Mouse (Mus musculus): ENCODE measurements around the gene Rtn4rl1.
"Not testable (repeated sequence)": the region's sequence is repeated elsewhere in the genome, so short reads cannot be mapped to it uniquely, and the experiment has no call there.

Rtn4rl1 gene

DNA sequence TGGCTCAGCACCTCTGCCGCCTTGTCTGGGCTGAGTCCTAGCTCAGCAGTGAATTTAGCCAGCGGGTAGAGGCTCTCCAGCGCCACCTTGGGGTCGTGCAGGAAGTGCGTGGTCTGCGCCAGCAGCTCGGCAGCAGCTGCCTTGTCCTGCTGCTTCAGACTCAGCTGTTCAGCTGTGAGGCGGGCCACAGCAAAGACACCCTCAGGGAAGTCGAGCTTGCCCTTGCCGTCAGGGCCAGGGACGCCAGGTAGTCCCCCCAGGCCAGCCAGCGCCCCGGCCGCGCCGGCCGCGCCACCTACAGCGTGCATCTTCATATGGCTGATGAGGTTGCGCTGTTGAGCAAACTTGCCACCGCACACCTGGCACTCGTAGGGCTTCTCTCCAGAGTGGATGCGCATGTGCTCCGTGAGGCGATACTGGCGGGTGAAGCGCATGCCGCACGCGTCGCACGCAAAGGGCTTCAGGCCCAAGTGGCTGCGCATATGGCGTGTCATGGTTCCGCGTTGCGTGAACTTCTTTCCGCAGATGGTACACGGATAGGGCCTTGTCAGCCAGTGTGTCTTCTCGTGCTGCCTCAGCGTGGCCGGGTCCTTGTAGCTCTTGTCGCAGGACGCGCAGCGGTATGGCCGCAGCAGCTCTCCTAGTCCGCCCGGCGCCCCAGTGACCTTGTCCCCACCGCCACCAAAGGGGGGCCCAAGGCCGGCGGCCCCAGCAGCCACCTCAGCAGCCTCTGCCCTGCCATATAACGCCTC is 28.0 kb upstream of the Rtn4rl1 start:
- DNase-seq (ENCODE audit: low read depth), result no peak

DNA sequence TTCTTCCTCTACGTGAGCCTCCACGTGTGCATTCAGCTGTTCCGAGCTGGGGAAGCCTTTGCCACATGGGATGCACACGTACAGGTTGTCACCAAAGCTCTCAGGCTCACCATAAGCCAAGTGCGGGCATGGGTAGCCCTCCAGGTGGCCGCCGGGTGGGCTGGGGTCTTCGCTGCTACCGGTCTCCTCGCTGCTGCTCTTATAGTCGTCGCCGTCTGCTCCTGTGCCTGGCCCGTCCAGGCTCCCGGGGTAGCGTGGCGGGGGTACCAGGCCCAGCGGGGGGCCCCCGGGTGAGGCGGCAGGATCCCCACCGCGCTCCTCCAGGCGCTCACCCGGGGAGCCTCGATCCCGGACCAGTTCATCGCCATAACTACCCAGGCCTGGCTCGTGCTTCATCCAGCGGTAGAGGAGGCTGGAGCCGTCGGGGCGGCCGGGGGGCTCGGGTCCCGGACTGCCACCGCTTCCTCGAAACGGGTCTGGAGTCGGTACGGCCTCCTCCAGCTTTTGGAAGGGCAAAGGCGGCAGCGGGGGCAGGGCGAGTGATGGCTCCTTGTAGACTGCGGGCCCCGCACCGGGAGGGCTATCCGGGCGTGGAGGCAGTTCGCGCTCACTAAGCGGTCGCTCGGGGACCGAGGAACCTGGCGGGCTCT is 27.3 kb upstream of the Rtn4rl1 start:
- no peak for DNase-seq (ENCODE audit: low read depth)

DNA sequence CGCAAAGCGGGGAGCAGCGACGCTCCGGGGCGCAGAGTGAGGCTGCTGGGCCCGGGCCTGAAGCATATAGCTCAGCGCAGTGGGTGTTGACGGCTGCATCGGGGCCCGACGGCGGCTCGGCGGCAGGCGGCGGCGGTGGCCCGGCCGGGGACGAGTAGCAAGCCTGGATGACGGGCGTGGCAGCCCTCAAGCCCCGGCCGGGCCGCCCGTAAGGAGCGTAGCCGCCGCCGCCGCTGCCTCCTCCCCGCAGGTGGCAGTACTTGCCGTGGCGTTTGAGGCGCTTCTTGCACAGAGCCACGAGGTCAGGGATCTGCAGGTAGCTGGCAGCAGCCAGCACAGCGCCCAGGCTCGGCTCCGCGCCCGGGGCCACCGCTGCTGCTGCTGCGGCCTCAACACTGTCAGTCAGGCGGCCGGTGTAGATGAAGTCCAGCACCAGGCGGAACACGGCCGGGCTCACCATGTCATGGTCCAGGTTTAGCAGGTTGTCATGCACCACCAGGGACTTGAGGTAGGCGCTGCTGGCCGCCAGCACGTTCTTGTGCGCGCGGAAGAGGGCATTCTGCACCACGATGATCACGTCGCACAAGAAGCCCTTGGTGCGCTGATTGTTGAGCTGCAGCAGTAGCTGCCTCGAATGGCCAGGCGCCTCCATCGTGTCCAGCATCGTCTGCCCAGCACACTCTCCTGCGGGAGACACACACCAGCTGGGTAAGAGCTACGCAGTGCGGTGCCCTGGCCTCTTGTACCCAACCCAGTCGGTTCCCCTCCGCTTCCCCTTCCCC is 26.5 kb upstream of the Rtn4rl1 start:
- no peak for DNase-seq (ENCODE audit: low read depth)

DNA sequence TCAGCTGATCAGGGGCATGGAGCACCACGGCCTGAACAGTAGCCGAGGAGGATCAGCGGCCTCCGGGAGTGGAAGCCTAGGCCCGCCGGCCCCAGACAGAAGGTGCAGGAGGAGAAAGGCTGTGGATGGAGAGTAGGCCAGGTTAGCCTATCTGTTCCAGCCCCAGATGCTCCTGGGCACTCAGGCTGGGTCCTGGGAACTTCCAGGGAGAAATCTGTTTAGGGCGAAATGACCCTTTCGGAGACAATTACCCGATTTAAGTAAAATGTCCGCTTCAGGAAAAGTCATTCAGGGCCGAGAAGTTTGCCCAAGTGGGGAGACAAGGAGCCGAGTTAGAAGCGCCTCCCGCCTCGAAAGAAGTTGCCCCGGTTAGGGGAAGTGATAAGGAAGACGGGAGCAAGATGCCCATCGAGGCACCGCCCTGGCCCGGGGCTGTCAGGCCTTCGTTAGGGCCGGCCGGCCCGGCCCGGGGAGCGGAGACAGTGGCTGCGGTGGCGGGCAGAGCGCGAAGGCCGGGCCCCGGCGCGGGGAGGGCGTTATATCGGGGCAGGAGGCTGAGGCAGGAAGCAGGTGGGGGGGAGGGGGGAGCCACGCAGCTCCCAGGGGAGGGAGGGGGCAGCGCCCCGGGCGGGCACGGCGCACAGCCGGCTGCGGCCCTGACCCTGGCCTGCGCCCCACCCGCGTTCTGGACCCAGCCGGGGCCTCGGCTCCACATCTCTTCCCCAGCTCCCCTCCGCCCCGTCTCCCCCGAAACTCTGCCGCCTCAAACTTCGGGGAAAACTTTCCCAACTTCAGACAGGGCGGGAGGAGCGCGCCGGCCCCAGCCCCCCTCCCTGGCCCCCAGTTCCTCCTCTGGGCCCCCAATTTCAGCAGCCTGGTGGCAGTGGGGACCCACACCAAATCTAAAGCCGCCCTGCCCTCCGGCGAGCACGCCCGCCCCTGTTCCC is 25.7 kb upstream of the Rtn4rl1 start:
- DNase-seq (ENCODE audit: low read depth), result no peak

DNA sequence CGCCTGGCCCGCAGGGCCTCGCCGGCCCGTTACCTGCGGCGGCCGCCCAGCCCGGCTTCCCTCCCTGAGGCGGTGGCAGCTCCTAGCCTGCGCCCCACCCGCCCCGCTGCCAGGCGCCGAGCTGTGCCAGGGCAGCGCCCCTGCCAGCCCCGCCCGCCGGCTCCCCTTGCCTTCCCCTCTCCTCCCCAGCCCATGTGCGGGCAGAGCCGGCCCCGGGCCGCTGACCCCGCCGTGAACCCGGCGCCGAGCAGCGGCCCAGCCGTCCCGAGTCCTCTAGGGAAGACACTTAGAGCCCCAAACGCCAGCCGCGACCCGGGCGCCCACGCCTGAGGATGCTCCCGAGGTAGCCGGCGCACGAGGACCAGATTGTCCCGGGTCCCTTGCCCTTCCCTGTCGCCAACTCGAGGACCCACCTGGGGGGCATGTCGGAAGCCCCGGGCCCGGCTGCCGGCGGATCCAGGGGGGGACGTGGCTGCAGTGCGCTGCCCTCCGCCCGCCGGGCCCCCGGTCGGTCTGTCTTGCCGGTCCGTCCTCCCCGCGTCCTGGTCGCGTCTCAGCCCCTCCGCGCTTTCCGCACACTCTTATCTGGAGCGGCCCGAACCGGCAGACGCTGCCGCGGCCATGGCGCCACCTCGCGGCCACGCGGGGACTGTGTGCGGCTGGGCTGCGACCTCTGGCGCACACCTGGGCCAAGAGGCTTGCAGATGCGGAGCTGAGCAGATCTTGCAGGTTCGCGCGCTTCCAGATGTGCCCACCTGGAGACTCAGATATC is 24.8 kb upstream of the Rtn4rl1 start:
- DNase-seq (ENCODE audit: low read depth), result peak; percentile 62

DNA sequence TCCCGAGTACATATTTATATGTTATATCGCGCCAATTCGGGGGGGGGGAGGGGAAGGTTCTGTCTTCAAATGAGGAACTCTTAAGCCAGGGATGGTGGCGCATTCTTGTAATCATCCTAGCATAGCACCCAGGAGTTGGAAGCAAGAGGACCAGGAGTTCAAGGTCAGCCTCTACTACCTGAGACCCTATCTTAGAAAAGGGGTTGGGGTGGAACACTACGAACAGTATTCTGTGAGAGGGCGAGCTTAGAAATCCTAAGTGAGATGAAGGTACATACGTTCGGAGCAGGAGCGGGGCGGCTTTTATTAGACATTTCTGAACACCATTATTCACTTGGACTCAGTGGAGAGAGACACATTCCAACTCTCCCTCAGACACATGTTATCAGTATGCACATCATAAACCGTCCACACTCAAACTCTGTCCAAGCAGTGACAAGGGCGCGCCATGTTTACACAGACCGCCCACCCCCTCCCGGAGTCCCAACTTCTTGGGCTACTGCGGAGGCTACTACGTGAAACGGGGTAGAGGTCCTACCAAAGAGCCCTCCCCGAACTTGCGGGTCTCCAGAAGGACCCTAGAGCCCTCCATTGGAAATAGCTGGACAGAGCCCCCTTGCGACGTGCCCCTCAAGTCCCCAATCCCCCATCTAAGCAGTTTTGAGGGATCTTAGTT is 24.0 kb upstream of the Rtn4rl1 start, which contains the start of gene Hic1:
Gene Hic1, minus strand, starts transcription at position 115 of the 676 bp plus-strand sequence.
- no peak for DNase-seq (ENCODE audit: low read depth)

DNA sequence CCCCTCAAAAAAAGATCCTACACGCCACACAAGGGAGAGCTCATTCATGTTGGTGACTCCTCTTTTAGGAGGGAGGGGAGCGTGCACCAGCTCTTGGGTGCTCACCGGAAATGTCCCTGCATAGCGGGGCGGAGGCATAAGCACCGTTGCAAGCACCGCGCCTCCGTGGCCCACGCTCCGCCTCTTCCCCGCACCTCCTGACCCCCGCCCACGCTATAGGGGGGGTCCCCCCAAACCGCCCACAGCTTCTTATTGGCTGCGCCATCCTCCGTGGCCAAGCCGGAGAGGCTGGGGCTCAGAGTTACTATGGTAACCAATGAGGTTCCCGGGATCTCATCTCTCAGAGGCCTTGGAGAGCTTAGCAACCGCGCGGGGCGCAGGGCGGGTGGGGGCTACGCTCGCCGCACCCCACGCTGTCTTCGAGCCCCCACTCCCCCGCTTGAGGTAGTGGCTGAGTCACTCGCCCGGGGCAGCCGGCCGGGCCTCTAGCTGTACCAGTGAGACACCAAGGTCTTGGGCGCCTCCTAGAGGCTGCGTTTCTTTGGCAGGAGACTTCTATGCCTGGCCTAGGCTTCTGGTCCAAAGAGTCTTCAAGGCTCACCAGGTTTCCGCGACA is 23.3 kb upstream of the Rtn4rl1 start:
- DNase-seq (ENCODE audit: low read depth), result peak; percentile 95

DNA sequence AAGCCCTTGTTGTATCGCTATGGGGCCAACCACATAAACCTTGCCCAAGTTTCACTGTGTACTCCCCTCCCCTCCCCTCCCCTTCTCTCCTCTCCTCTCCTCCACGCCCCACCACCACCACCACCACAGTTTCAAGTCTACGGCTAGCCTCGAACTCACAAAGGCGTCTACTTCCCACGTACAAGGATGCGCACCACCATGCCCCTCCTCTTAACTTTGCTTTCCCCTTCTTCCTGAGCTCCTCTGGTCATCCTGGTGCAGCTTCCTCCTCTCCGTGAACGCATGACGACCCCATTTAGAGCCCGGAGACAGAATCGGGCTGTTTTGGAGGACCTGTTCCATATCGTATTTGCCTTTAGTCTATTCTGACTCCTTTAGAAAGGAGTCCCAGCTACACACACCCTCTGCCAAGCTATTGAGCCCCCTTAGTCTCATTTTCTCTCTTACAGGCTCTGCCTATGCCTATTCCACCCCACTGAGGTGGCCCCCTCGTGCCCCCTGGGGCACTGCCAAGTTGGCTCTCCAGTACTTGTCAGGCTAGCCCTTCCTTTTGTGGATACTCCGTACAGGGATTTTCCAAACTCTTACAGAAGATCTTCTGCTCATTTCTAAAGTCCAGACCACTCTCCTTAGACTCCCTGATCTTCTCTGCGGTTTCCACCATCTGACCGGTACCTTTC is 22.3 kb upstream of the Rtn4rl1 start:
- DNase-seq (ENCODE audit: low read depth), result no peak

DNA sequence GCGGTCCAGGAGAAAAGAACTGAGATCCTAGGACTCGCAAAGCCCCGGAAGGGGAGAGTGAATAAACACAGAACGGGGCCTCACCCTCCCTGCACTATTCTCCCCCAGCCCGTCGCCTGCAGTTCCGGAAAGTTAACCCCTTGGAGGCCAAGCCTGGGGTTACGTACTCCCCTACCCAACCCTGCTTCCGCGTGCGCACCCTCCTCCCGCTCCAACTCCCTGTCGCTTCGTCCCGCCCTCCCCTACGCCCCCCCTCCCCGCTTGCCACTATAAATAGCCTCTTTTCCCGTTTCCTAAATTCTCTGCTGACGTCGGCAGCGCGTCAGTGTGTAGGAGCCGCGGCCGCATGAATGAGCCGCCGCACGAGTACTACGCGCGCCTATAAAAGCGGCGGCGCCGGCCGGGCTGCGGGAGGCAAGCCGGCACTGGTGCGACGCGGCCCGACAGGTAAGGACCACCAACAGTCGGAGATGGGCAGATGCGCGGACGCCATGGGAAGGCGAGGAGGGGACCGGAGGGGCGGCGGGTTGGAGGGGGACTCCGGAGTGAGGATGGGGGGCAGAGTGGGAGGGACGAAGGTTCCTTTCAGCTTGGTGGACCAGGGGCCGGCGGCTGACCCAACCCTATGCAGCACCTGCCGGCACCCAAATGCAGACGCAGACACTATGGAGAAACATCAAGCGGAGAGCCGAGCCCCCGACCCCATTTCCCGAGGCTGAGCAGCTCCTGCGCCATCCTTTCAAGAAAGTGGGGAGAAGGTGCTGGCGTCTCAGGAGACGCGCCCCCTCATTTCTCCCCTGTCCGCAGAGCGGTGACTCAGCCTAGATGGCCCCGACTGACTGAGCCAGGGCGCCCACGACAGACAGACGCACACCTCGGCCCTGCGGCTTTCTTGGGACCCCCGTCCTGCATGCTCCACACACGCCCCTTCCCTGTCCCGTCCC is 21.2 kb upstream of the Rtn4rl1 start:
- no peak for DNase-seq (ENCODE audit: low read depth)

DNA sequence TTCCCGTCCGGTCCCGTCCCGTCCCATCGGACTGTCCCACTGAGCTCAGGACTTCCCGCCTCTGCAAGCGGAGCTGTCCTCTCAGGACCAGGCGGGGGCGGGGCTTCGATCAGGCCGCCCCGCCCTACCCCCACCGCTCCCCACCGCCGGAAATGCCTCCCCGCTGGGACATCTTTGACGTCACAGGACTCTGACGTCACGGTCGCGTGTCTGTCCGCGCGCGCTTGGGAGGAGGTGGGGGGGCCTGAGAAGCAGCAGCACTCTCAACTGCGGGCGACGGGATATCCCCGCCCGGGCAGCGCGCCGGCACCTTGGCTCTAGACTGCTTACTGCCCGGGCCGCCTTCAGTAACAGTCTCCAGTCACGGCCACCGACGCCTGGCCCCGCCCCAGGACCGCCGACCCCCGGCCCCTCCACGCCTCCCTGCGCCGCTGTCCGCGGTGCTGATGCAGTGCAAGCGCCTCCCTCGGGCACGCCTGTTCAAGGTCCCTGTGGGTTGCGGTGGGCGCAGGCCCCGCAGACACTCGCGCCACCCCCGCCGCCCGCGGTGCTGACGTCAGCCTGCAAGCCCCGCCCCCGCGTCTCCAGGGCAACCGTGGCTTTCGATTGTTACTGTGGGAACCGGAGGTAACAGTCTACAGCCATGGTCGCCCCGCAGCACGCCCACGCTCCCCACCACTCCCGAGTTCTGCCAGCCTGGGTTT is 20.3 kb upstream of the Rtn4rl1 start:
- DNase-seq (ENCODE audit: low read depth), result peak; percentile 65

DNA sequence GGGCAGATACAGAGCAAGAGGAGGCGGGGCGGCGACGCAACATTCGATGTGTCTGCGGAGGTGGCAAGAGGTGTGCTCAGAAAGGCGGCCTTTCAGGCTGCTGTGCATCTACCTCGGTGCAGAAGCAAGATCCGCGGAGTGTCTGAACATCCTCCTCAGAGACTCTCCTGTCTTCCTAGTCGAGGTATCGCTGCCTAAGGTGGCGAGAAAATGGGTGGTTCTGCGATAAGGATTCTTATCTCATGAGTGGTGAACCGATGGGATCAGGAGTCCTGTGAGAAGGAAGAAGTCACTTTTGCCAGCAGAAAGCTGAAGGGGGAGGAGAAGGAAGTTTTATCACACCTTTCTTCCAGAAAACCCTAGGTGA is 19.8 kb upstream of the Rtn4rl1 start:
- no peak for DNase-seq (ENCODE audit: low read depth)

DNA sequence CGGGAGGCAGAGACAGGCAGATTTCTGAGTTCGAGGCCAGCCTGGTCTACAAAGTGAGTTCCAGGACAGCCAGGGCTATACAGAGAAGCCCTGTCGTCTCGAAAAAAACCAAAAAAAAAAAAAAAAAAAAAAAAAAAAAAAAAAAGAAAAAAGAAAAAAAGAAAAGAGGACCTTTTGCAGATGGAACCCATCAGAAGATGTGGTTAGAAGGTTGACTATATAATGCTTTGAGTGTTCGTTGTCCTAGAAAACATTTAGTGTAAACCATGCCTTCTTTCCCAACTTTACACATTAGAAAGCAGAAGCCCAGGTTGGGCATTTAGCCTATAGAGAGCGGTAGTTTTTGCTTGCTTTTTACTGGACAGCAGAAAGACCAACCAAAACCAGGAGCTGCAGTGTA is 19.0 kb upstream of the Rtn4rl1 start:
- DNase-seq (ENCODE audit: low read depth), result not testable (repeated sequence)

DNA sequence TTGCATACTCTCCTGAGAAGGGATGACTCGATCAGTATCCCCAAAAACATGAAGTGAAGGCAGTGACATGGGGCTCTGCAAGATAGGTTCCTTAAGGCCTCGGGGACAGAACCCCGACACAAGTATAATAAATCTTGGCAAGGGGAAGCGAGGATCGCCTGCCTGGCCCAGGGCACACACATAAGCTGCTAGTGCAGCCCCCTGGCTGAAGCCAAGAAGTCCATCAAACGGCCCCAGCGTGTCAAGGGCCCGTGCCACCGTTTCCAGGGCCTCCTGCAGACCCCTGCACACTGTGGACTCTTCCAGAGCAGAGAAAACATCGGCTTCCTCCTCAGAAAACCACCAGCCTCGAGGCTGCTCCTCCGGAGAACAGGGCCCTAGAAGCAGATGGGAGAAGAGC is 15.6 kb upstream of the Rtn4rl1 start:
- DNase-seq (ENCODE audit: low read depth), result no peak

DNA sequence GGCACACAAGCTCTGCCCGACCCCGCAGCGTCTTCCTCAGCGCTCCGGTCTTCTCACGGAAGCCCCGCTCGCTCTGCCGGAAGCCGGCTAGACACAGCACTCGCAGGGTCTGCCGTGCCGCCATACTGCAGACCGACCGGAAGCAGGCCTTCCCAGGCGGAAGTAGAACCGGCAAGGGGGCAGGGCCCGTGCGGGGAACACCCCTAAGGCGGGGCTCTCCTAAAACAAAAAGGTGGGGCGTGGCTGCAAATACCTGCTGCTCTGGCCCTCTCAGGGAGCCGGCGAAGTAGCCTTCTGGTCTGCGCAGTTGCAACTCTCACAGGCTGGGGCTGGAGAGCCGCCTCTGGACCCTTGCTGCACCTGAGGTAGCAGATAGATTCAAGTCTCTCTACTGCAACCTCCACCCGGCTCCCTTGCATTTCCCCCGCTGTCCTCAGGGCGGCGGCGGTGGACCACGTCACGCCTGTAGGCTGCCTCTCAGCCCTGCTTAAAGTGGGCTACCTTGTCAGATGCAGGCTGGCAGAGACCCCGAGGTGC is 14.8 kb upstream of the Rtn4rl1 start, which contains the start of gene Ovca2:
Gene Ovca2, minus strand, starts transcription at position 164 of the 537 bp plus-strand sequence.
- peak; percentile 81 for DNase-seq (ENCODE audit: low read depth)

DNA sequence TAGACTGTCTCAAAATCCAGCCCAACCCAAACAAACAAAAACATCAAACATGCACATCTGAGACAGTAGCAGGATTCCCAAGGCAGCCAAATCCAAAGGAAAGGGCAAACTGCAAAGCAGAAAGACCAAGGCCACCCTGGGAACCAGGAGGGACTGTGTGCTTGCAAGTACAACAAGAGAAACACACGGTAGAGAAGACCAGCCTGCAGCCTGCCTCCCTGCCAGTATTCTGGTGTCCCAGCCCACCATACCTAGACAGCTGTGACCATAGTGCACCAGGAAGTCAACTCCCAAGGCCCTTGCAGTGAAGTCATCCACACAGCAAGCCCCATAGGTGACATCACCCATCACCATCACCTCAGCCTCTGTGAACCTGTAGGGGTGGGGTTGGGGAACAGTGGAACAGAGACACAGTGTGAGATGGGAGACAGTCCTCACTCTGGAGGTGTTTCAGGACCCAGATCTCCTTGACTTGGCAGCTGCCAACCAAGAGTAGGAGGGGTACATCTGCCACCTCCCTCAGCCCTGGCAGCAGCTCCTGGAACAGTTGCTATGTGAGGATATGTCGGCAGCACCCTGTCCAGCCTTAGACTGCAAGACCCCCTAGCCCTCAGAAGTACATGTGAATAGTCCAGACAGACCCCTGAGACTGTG is 9.5 kb upstream of the Rtn4rl1 start:
- no peak for DNase-seq (ENCODE audit: low read depth)

DNA sequence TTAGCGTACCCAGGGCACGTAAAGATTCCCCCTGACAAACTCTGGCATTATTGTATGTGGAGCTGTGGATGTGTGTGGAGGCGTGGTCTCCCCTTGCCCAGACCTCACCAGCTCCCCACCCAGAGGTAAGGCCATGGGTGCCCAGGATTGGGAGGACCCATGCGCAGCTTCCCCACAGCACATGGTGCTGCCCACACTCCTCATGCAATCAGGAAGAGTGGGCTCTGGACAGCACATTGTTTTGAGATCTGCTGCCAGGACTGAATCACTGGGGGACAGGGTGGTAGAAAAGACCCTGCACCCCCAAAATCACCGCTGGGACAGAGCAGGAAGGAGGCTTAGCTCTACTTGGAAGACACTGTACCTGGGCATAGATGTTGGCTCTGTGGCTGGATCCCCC is 9.0 kb upstream of the Rtn4rl1 start:
- DNase-seq (ENCODE audit: low read depth), result no peak

DNA sequence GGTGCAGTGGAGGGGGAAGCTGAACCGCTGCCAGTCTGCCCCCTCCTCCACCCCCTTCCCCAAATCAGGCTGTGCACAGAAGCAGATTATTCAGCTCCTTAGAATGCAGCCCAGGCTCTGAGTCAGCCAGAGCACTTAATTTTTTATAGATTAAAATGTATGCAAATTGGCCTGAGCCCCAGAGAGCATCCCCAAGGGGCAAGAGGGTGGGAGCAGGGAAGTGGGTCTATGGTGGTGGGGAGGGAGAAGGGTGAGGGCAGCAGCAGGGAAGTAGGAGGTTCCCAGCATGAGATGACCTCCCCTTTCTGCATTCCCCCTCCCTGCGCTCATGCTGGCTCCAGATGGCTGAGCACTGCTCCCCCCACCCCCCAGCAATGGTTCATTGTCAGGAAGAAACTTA is 8.6 kb upstream of the Rtn4rl1 start:
- no peak for DNase-seq (ENCODE audit: low read depth)
